22 mouse cellular contexts compared by ENCODE assay signal in the genomic region with DNA sequence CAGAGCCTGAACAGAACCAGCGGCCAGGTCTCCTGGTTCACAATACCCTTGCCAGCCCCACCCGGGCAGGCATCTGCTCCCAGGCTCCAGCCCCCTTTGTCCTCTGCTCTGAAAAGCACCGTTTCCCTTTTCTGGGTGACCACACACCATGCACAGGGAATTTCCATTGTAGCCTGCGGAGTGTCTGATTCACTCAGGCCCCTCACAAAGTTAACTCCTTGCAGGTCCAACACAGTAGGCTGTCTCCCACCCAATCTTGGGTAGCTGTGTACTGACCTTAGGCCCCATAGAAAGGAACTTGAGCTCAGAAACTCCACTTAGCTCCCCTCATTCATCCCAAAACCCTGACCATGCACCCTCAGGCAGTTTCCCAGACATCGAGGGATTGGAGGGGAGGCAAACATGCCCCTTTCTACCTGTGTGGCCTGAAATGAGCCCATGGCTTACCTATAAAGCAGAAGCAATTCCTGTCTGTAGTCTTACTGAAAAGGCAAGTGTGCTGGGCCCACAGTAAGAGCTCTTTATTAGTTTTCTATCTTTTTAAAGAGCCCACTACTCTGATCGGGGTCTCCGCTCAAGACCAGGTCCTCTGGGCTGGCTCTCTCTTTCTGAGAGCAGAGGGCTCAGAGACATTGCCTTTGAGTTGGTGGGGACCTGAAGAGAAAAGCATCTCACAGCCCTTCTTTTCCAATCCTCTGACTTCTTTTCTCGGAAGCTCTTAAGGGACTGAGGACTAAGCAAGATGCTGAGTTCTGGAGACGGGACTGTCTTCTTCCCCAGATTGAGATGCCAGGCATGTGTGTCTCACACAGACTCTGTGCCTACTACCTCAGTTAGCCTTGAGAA. TPM values are rescaled to one million over a fixed set of nuclear protein-coding genes. Genes with fewer than 3 reads are reported as not detected.
DNase-seq lines count a peak whose midpoint lies in the region; ATAC-seq and TF ChIP-seq lines count a peak whose summit lies in the region.
"Had no signal": no experiment of that assay in that cellular context is flagged by ENCODE, and none has a peak within 500 bp of the region (broad histone marks: within the 10 kb centered on the region; RNA-seq: fewer than 3 reads in every experiment).

No protein-coding gene starts in this region.

- no peak overlapping the region for H3K4me2 ChIP-seq in liver, embryonic 16.5 days (ENCODE audit: low read depth, low read length)
- no peak overlapping the region for H3K4me2 ChIP-seq in liver, embryonic 12.5 days
- H3K4me2 ChIP-seq: embryonic facial prominence, embryonic 15.5 days; heart, embryonic 11.5 days; neural tube, embryonic 12.5 days had no signal

- peaks cover 89% of the 10 kb centered on the region for H3K79me2 ChIP-seq in macrophage (ENCODE audit: inconsistent target)

- DNase-seq in gastrocnemius, adult 2 months: no peak
- no peak for DNase-seq in gastrocnemius, postnatal 14 days
- DNase-seq in adrenal gland, postnatal 10 days: no peak
- DNase-seq in adrenal gland, postnatal 4 days (ENCODE audit: low spot score in 2 of 2): no peak
- DNase-seq: adrenal gland, postnatal 14 days; cerebellum, adult 9-10 months; gastrocnemius, postnatal 25 days; heart, postnatal 14 days; kidney, adult 11 months; kidney, postnatal 14 days; left cerebral cortex, postnatal 4 days had no signal

- peaks cover 8% of the 10 kb centered on the region for H3K4me1 ChIP-seq in liver, embryonic 16.5 days (ENCODE audit: control insufficient read depth, low read depth, low read length)
- H3K4me1 ChIP-seq in liver, embryonic 12.5 days: peaks cover 50% of the 10 kb centered on the region
- H3K4me1 ChIP-seq in bone marrow, adult 2 months (ENCODE audit: control insufficient read depth, insufficient read depth, low read length): peaks cover 12% of the 10 kb centered on the region
- H3K4me1 ChIP-seq: embryonic facial prominence, embryonic 15.5 days; neural tube, embryonic 12.5 days had no signal

- TF ChIP-seq CTCF in gastrocnemius, adult 2 months (IDR thresholded peaks at IDR 0.05): no peak
- TF ChIP-seq CTCF in bone marrow, adult 2 months (IDR thresholded peaks at IDR 0.05; ENCODE audit: control insufficient read depth, insufficient read depth, low read length): no peak

- H3K27ac ChIP-seq in gastrocnemius, adult 2 months: peak overlapping the region; percentile 95
- peak overlapping the region; percentile 48; the same call in 1 of the 2 replicates for H3K27ac ChIP-seq in liver, embryonic 16.5 days (ENCODE audit: low read length)
- no peak overlapping the region for H3K27ac ChIP-seq in liver, embryonic 12.5 days
- H3K27ac ChIP-seq in bone marrow, adult 2 months (ENCODE audit: control insufficient read depth, insufficient read depth, low read depth, low read length, poor library complexity): peak overlapping the region; percentile 86
- peak overlapping the region; percentile 100 for H3K27ac ChIP-seq in macrophage
- H3K27ac ChIP-seq: embryonic facial prominence, embryonic 15.5 days; neural tube, embryonic 12.5 days; stomach, postnatal 0 days had no signal

- H3K4me3 ChIP-seq in gastrocnemius, adult 2 months: no peak overlapping the region
- H3K4me3 ChIP-seq in liver, embryonic 16.5 days (ENCODE audit: low read depth, low read length): no peak overlapping the region
- no peak overlapping the region for H3K4me3 ChIP-seq in liver, embryonic 12.5 days
- no peak overlapping the region for H3K4me3 ChIP-seq in bone marrow, adult 2 months (replicated peaks; ENCODE audit: control insufficient read depth, low read depth, low read length)
- no peak overlapping the region for H3K4me3 ChIP-seq in macrophage (ENCODE audit: inconsistent target)
- H3K4me3 ChIP-seq: embryonic facial prominence, embryonic 15.5 days; neural tube, embryonic 12.5 days had no signal

- TF ChIP-seq POLR2A in bone marrow, adult 2 months (IDR thresholded peaks at IDR 0.05; ENCODE audit: borderline replicate concordance, control insufficient read depth, low read depth, low read length): 0 out of 2 replicates have a peak, but pooled peaks have one; percentile 26

- no peak for ATAC-seq in liver, embryonic 16.5 days (ENCODE audit: low read depth)
- no peak for ATAC-seq in liver, embryonic 12.5 days
- ATAC-seq: hindbrain, embryonic 16.5 days; midbrain, embryonic 16.5 days had no signal

- intact Hi-C loops in gastrocnemius, adult 2 months (cut with DNase I): no loop called here
- intact Hi-C loops in gastrocnemius, postnatal 14 days (cut with DNase I; ENCODE audit: low total_unique reads): no loop called here

- H3K9ac ChIP-seq in liver, embryonic 16.5 days (ENCODE audit: low read depth, low read length): no peak overlapping the region
- H3K9ac ChIP-seq in liver, embryonic 12.5 days: no peak overlapping the region
- H3K9ac ChIP-seq: embryonic facial prominence, embryonic 15.5 days; neural tube, embryonic 12.5 days had no signal

- WGBS in liver, embryonic 16.5 days (ENCODE audit: insufficient replicate concordance): 59% methylated on average over 9 of the region's 9 CpGs
- 64% methylated on average over 9 of the region's 9 CpGs for WGBS in liver, embryonic 12.5 days (ENCODE audit: insufficient replicate concordance)
- 53% methylated on average over 9 of the region's 9 CpGs for WGBS in bone marrow, adult 2 months
- WGBS in macrophage (ENCODE audit: missing documents): 47% methylated on average over 9 of the region's 9 CpGs

- H3K27me3 ChIP-seq in liver, embryonic 16.5 days (ENCODE audit: control insufficient read depth, insufficient read depth, low read depth, low read length): no peaks in the 10 kb centered on the region
- H3K27me3 ChIP-seq in liver, embryonic 12.5 days (replicated peaks): no peaks in the 10 kb centered on the region
- H3K27me3 ChIP-seq: embryonic facial prominence, embryonic 15.5 days; neural tube, embryonic 12.5 days had no signal

- H3K36me3 ChIP-seq in liver, embryonic 16.5 days (ENCODE audit: control insufficient read depth, insufficient read depth): no peaks in the 10 kb centered on the region
- no peaks in the 10 kb centered on the region for H3K36me3 ChIP-seq in liver, embryonic 12.5 days
- H3K36me3 ChIP-seq in macrophage (ENCODE audit: inconsistent target): peaks cover 25% of the 10 kb centered on the region; the same call in 1 of the 2 replicates
- H3K36me3 ChIP-seq: embryonic facial prominence, embryonic 15.5 days; neural tube, embryonic 12.5 days had no signal

- no peaks in the 10 kb centered on the region for H3K9me3 ChIP-seq in liver, embryonic 16.5 days (replicated peaks; ENCODE audit: control insufficient read depth, low read length)
- no peaks in the 10 kb centered on the region for H3K9me3 ChIP-seq in liver, embryonic 12.5 days (replicated peaks)
- H3K9me3 ChIP-seq: embryonic facial prominence, embryonic 15.5 days; neural tube, embryonic 12.5 days had no signal

RNA-seq across cellular contexts. Expression of gene Spi1, which starts 4.4 kb away (rescaled TPM):
- total RNA-seq in gastrocnemius, adult 2 months (2021): 1 to 10 TPM in 1 of 2 experiments, under 1 TPM in 1; 0.87 to 1.2 TPM
- 1 to 10 TPM; 1.5 to 2.1 TPM for total RNA-seq in gastrocnemius, postnatal 14 days (2021)
- polyA plus RNA-seq in liver, embryonic 16.5 days (2015; fragmentation: Nextera tagmentation; extraction: Ambion mirVana): 16.6 and 18.2 TPM in 2 replicates
- 16.8 and 18.5 TPM in 2 replicates for polyA plus RNA-seq in liver, embryonic 12.5 days (2016; fragmentation: Nextera tagmentation; extraction: Ambion mirVana)
- 28.0 and 65.7 TPM in 2 replicates for polyA plus RNA-seq in bone marrow, adult 2 months (2011; ENCODE audit: insufficient read depth, insufficient read length, low replicate concordance, missing spikeins)
- total RNA-seq in macrophage (2018; cell fraction: chromatin; rRNA removed): 100 to 1,000 TPM in 21 of 26 experiments, 10 to 100 TPM in 5; 72.3 to 238 (median 156) TPM
- 100 to 1,000 TPM; 241 to 433 (median 325) TPM for total RNA-seq in macrophage (2018; cell fraction: cytosol; rRNA removed)
- total RNA-seq in macrophage (2018; cell fraction: nucleus; rRNA removed): 100 to 1,000 TPM; 111 to 275 (median 166) TPM
- polyA plus RNA-seq in macrophage (2018): 298 to 440 TPM (median 373 TPM) in 3 replicates
- 1 to 10 TPM; 5.3 to 8.7 TPM for total RNA-seq in adrenal gland, postnatal 10 days (2021)
- total RNA-seq in adrenal gland, postnatal 4 days (2021): 1 to 10 TPM; 7.8 to 7.9 TPM

RNA-seq across cellular contexts. Expression of gene Slc39a13, which starts 16.4 kb away (rescaled TPM):
- total RNA-seq in gastrocnemius, adult 2 months (2021): 10 to 100 TPM; 18.7 to 22.0 TPM
- total RNA-seq in gastrocnemius, postnatal 14 days (2021): 10 to 100 TPM; 21.7 to 25.9 TPM
- polyA plus RNA-seq in liver, embryonic 16.5 days (2015; fragmentation: Nextera tagmentation; extraction: Ambion mirVana): 10.4 and 12.2 TPM in 2 replicates
- 15.1 and 15.3 TPM in 2 replicates for polyA plus RNA-seq in liver, embryonic 12.5 days (2016; fragmentation: Nextera tagmentation; extraction: Ambion mirVana)
- polyA plus RNA-seq in bone marrow, adult 2 months (2011; ENCODE audit: insufficient read depth, insufficient read length, low replicate concordance, missing spikeins): 6.8 and 15.6 TPM in 2 replicates
- total RNA-seq in macrophage (2018; cell fraction: chromatin; rRNA removed): 100 to 1,000 TPM in 15 of 26 experiments, 10 to 100 TPM in 11; 69.4 to 316 (median 143) TPM
- total RNA-seq in macrophage (2018; cell fraction: cytosol; rRNA removed): 10 to 100 TPM; 14.7 to 47.5 (median 21.7) TPM
- total RNA-seq in macrophage (2018; cell fraction: nucleus; rRNA removed): 100 to 1,000 TPM in 11 of 26 experiments, 10 to 100 TPM in 15; 53.4 to 149 (median 91.2) TPM
- 19.8 to 23.0 TPM (median 21.8 TPM) in 3 replicates for polyA plus RNA-seq in macrophage (2018)
- 10 to 100 TPM; 22.3 to 30.5 TPM for total RNA-seq in adrenal gland, postnatal 10 days (2021)
- total RNA-seq in adrenal gland, postnatal 4 days (2021): 10 to 100 TPM; 35.7 to 42.0 TPM

RNA-seq across cellular contexts. Expression of gene Mybpc3, which starts 31.3 kb away (rescaled TPM):
- total RNA-seq in gastrocnemius, adult 2 months (2021): under 1 TPM in 1 of 2 experiments, not detected in 1; 0.06 TPM
- under 1 TPM in 1 of 2 experiments, not detected in 1; 0.09 TPM for total RNA-seq in gastrocnemius, postnatal 14 days (2021)
- polyA plus RNA-seq in liver, embryonic 16.5 days (2015; fragmentation: Nextera tagmentation; extraction: Ambion mirVana): 0.07 and 0.08 TPM in 2 replicates
- polyA plus RNA-seq in liver, embryonic 12.5 days (2016; fragmentation: Nextera tagmentation; extraction: Ambion mirVana): 0.23 and 0.39 TPM in 2 replicates
- 0.54 and 1.1 TPM in 2 replicates for polyA plus RNA-seq in bone marrow, adult 2 months (2011; ENCODE audit: insufficient read depth, insufficient read length, low replicate concordance, missing spikeins)
- 10 to 100 TPM in 7 of 26 experiments, 1 to 10 TPM in 19; 1.3 to 19.5 (median 6.7) TPM for total RNA-seq in macrophage (2018; cell fraction: chromatin; rRNA removed)
- total RNA-seq in macrophage (2018; cell fraction: cytosol; rRNA removed): under 1 TPM; 0.04 to 0.37 (median 0.15) TPM
- 10 to 100 TPM in 1 of 26 experiments, 1 to 10 TPM in 23, under 1 TPM in 2; 0.69 to 13.1 (median 3.3) TPM for total RNA-seq in macrophage (2018; cell fraction: nucleus; rRNA removed)
- 0.09 to 0.11 TPM in 2 of 3 replicates, not detected in the other for polyA plus RNA-seq in macrophage (2018)
- total RNA-seq in adrenal gland, postnatal 10 days (2021): under 1 TPM; 0.09 TPM
- total RNA-seq in adrenal gland, postnatal 4 days (2021): under 1 TPM in 1 of 2 experiments, not detected in 1; 0.17 TPM
- total RNA-seq: adrenal gland, postnatal 14 days; gastrocnemius, postnatal 25 days; left cerebral cortex, postnatal 4 days had no signal
- polyA plus RNA-seq: forebrain, embryonic 11.5 days had no signal

RNA-seq across cellular contexts. Expression of gene Psmc3, which starts 32.8 kb away (rescaled TPM):
- total RNA-seq in gastrocnemius, adult 2 months (2021): 100 to 1,000 TPM; 226 to 256 TPM
- total RNA-seq in gastrocnemius, postnatal 14 days (2021): 100 to 1,000 TPM; 279 to 288 TPM
- 130 and 133 TPM in 2 replicates for polyA plus RNA-seq in liver, embryonic 16.5 days (2015; fragmentation: Nextera tagmentation; extraction: Ambion mirVana)
- 220 and 223 TPM in 2 replicates for polyA plus RNA-seq in liver, embryonic 12.5 days (2016; fragmentation: Nextera tagmentation; extraction: Ambion mirVana)
- polyA plus RNA-seq in bone marrow, adult 2 months (2011; ENCODE audit: insufficient read depth, insufficient read length, low replicate concordance, missing spikeins): 264 and 333 TPM in 2 replicates
- 100 to 1,000 TPM in 7 of 26 experiments, 10 to 100 TPM in 19; 25.0 to 117 (median 78.2) TPM for total RNA-seq in macrophage (2018; cell fraction: chromatin; rRNA removed)
- 100 to 1,000 TPM; 117 to 186 (median 143) TPM for total RNA-seq in macrophage (2018; cell fraction: cytosol; rRNA removed)
- 100 to 1,000 TPM in 6 of 26 experiments, 10 to 100 TPM in 20; 39.9 to 113 (median 78.9) TPM for total RNA-seq in macrophage (2018; cell fraction: nucleus; rRNA removed)
- polyA plus RNA-seq in macrophage (2018): 149 to 321 TPM (median 192 TPM) in 3 replicates
- total RNA-seq in adrenal gland, postnatal 10 days (2021): 100 to 1,000 TPM; 174 to 182 TPM
- total RNA-seq in adrenal gland, postnatal 4 days (2021): 100 to 1,000 TPM; 203 to 210 TPM

RNA-seq across cellular contexts. Expression of gene Rapsn, which starts 51.2 kb away (rescaled TPM):
- total RNA-seq in gastrocnemius, adult 2 months (2021): 10 to 100 TPM; 28.3 to 30.2 TPM
- total RNA-seq in gastrocnemius, postnatal 14 days (2021): 10 to 100 TPM; 22.4 to 23.0 TPM
- polyA plus RNA-seq in liver, embryonic 16.5 days (2015; fragmentation: Nextera tagmentation; extraction: Ambion mirVana): 0.99 and 1.0 TPM in 2 replicates
- polyA plus RNA-seq in liver, embryonic 12.5 days (2016; fragmentation: Nextera tagmentation; extraction: Ambion mirVana): 0.57 and 0.94 TPM in 2 replicates
- 2.1 and 2.4 TPM in 2 replicates for polyA plus RNA-seq in bone marrow, adult 2 months (2011; ENCODE audit: insufficient read depth, insufficient read length, low replicate concordance, missing spikeins)
- 1 to 10 TPM in 10 of 26 experiments, under 1 TPM in 1, not detected in 15; 0.55 to 5.4 (median 2.3) TPM for total RNA-seq in macrophage (2018; cell fraction: chromatin; rRNA removed)
- total RNA-seq in macrophage (2018; cell fraction: cytosol; rRNA removed): 10 to 100 TPM; 11.2 to 39.7 (median 20.6) TPM
- total RNA-seq in macrophage (2018; cell fraction: nucleus; rRNA removed): 10 to 100 TPM in 2 of 26 experiments, 1 to 10 TPM in 24; 1.0 to 11.2 (median 4.9) TPM
- polyA plus RNA-seq in macrophage (2018): 6.3 to 39.6 TPM (median 12.2 TPM) in 3 replicates
- total RNA-seq in adrenal gland, postnatal 10 days (2021): 1 to 10 TPM; 1.7 to 5.0 TPM
- total RNA-seq in adrenal gland, postnatal 4 days (2021): 1 to 10 TPM; 4.2 to 4.9 TPM
- total RNA-seq: left cerebral cortex, postnatal 4 days had no signal
